Mouse (Mus musculus) cerebellum, adult 9-11 months (tissue): ENCODE data around the gene Dgat2l6.

Experiments
- DNase-seq: peaks from one replicate; pipeline ENCODE4 v3.0.0; 2022

The Dgat2l6 gene

GRCm38 (mm10) chrX:100524471-100524870 is at the start of gene Dgat2l6:
Dgat2l6 (plus strand) TSS chrX:100524838.
- DNase-seq = no peak

GRCm38 (mm10) chrX:100475569-100476223 is 48.9 kb upstream of the Dgat2l6 start:
- no peak for DNase-seq

GRCm38 (mm10) chrX:100480317-100480716 is 44.3 kb upstream of the Dgat2l6 start:
- peak; percentile 45 for DNase-seq

- DNase-seq = no peak
Observed at GRCm38 (mm10) chrX:100493500-100494067, 31.1 kb upstream of the Dgat2l6 start.

- DNase-seq = peak; percentile 81
Observed at GRCm38 (mm10) chrX:100494068-100494978, 30.3 kb upstream of the Dgat2l6 start, which contains the start of gene Igbp1. Igbp1 (plus strand) TSS chrX:100494291.

GRCm38 (mm10) chrX:100504175-100504851 is 20.3 kb upstream of the Dgat2l6 start:
- DNase-seq = no peak

- no peak for DNase-seq
Observed at GRCm38 (mm10) chrX:100508164-100508563, 16.5 kb upstream of the Dgat2l6 start.

GRCm38 (mm10) chrX:100509921-100510320 is 14.7 kb upstream of the Dgat2l6 start:
- no peak for DNase-seq

- DNase-seq = no peak
Observed at GRCm38 (mm10) chrX:100516683-100517082, 8.0 kb upstream of the Dgat2l6 start.

GRCm38 (mm10) chrX:100517626-100518025 is 7.0 kb upstream of the Dgat2l6 start:
- no peak for DNase-seq

- no peak for DNase-seq
Observed at GRCm38 (mm10) chrX:100518532-100518931, 6.1 kb upstream of the Dgat2l6 start.

GRCm38 (mm10) chrX:100556026-100556425 is 31.4 kb downstream of the Dgat2l6 start:
- DNase-seq = no peak

- no peak for DNase-seq
Observed at GRCm38 (mm10) chrX:100565696-100566095, 41.1 kb downstream of the Dgat2l6 start.

- DNase-seq = no peak
Observed at GRCm38 (mm10) chrX:100571951-100572350, 47.3 kb downstream of the Dgat2l6 start, which contains the start of gene Awat1. Awat1 (plus strand) TSS chrX:100572251.

GRCm38 (mm10) chrX:100594791-100595190 is 70.2 kb downstream of the Dgat2l6 start, which contains the start of gene P2ry4:
P2ry4 (minus strand) TSS chrX:100594869.
- DNase-seq = no peak
